Mouse (Mus musculus) retina, adult 2 months (tissue): ENCODE measurements around the gene Dhh.

Source experiments
- DNase-seq: peaks from one replicate; pipeline ENCODE4 v3.0.0-alpha.2; 2012; ENCODE audit warnings: low read depth, low spot score

Dhh gene

GRCm38 (mm10) chr15:98916016-98916415 lies 17.7 kb upstream of the Dhh start:
- DNase-seq = no peak

GRCm38 (mm10) chr15:98914903-98915302 lies 16.6 kb upstream of the Dhh start:
- no peak for DNase-seq

GRCm38 (mm10) chr15:98904692-98905091 lies 6.4 kb upstream of the Dhh start:
- no peak for DNase-seq

- DNase-seq = no peak
Observed at GRCm38 (mm10) chr15:98902600-98902999, 4.3 kb upstream of the Dhh start.

GRCm38 (mm10) chr15:98901530-98901929 lies 3.2 kb upstream of the Dhh start:
- DNase-seq = no peak

- DNase-seq = no peak
Observed at GRCm38 (mm10) chr15:98897495-98897894, 845 bp downstream of the Dhh start.

GRCm38 (mm10) chr15:98895635-98896589 lies 2.4 kb downstream of the Dhh start:
- DNase-seq = no peak

GRCm38 (mm10) chr15:98894746-98895634 lies 3.4 kb downstream of the Dhh start:
- DNase-seq = no peak

- peak; percentile 67 for DNase-seq
Observed at GRCm38 (mm10) chr15:98893940-98894745, 4.2 kb downstream of the Dhh start, which contains the start of gene Rhebl1. TSS of gene Rhebl1 (minus strand) at chr15:98894540.

GRCm38 (mm10) chr15:98893036-98893435 lies 5.3 kb downstream of the Dhh start:
- no peak for DNase-seq

GRCm38 (mm10) chr15:98891907-98892606 lies 6.3 kb downstream of the Dhh start:
- DNase-seq = peak; percentile 62

GRCm38 (mm10) chr15:98891198-98891742 lies 7.1 kb downstream of the Dhh start:
- no peak for DNase-seq

GRCm38 (mm10) chr15:98887526-98887925 lies 10.8 kb downstream of the Dhh start:
- no peak for DNase-seq

GRCm38 (mm10) chr15:98886667-98887387 lies 11.5 kb downstream of the Dhh start:
- DNase-seq = no peak

- no peak for DNase-seq
Observed at GRCm38 (mm10) chr15:98884106-98884505, 14.2 kb downstream of the Dhh start.

- DNase-seq = no peak
Observed at GRCm38 (mm10) chr15:98883661-98884060, 14.7 kb downstream of the Dhh start.

GRCm38 (mm10) chr15:98881656-98882008 lies 16.7 kb downstream of the Dhh start:
- no peak for DNase-seq

- DNase-seq = peak; percentile 87
Observed at GRCm38 (mm10) chr15:98880978-98881655, 17.2 kb downstream of the Dhh start.

- peak; percentile 47 for DNase-seq
Observed at GRCm38 (mm10) chr15:98877331-98877730, 21.0 kb downstream of the Dhh start.
